Mouse (Mus musculus): ENCODE data around the gene Sypl. TPM values are rescaled to one million over a fixed set of nuclear protein-coding genes. Genes with fewer than 3 reads are reported as not detected.

Sypl gene
- polyA plus RNA-seq, 1 experiment: 48.2 TPM

GRCm38 (mm10) chr12:32920185-32920788, 33.4 kb upstream of the Sypl start:
- no peak overlapping the region for H3K27ac ChIP-seq (ENCODE audit: insufficient read depth, low read length)
- H3K4me1 ChIP-seq (ENCODE audit: control insufficient read depth, insufficient read depth, low read length): no peaks in the 10 kb centered on the region; the same call in none of the 2 replicates
- no peak overlapping the region for H3K4me3 ChIP-seq (ENCODE audit: insufficient read depth, low read length)
- TF ChIP-seq CTCF (IDR thresholded peaks at IDR 0.05; ENCODE audit: extremely low read depth, insufficient read depth, low read length): peak; percentile 75
- TF ChIP-seq POLR2A (IDR thresholded peaks at IDR 0.05; ENCODE audit: extremely low read depth, insufficient read depth, low read length): no peak

DNA sequence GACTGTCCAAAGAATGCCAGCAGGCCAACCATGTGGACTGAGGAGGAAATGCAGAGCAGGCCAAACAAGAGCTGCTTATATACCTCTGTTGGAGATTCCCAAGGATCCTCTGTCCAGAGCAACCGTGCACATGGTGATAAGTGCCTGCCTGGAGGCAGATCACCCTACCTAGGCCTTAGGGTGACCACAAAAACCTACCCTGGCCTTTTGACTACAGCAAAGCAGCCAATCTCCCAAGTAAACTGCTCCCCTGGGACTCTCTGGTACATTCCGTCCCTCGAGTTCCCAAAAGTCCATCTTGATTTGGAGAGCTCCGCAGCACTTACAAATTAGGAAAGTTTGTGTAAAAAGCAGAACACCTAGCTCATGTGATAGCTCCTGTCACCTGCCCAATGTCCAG, 32.6 kb upstream of the Sypl start:
- Histone ChIP-seq H3K4me1 (ENCODE audit: control insufficient read depth, insufficient read depth, low read length) (no peaks in the 10 kb centered on the region; the same call in none of the 2 replicates), H3K4me3 (ENCODE audit: insufficient read depth, low read length) (no peak overlapping the region), H3K27ac (ENCODE audit: insufficient read depth, low read length) (no peak overlapping the region)
- no peak for TF ChIP-seq POLR2A (IDR thresholded peaks at IDR 0.05; ENCODE audit: extremely low read depth, insufficient read depth, low read length)
- no peak for TF ChIP-seq CTCF (IDR thresholded peaks at IDR 0.05; ENCODE audit: extremely low read depth, insufficient read depth, low read length)

GRCm38 (mm10) chr12:32921532-32922131, 32.1 kb upstream of the Sypl start:
- peaks cover under 1% of the 10 kb centered on the region for H3K4me1 ChIP-seq (ENCODE audit: control insufficient read depth, insufficient read depth, low read length)
- TF ChIP-seq CTCF (IDR thresholded peaks at IDR 0.05; ENCODE audit: extremely low read depth, insufficient read depth, low read length): no peak
- no peak for TF ChIP-seq POLR2A (IDR thresholded peaks at IDR 0.05; ENCODE audit: extremely low read depth, insufficient read depth, low read length)
- no peak overlapping the region for H3K4me3 ChIP-seq (ENCODE audit: insufficient read depth, low read length)
- H3K27ac ChIP-seq (ENCODE audit: insufficient read depth, low read length): no peak overlapping the region

DNA sequence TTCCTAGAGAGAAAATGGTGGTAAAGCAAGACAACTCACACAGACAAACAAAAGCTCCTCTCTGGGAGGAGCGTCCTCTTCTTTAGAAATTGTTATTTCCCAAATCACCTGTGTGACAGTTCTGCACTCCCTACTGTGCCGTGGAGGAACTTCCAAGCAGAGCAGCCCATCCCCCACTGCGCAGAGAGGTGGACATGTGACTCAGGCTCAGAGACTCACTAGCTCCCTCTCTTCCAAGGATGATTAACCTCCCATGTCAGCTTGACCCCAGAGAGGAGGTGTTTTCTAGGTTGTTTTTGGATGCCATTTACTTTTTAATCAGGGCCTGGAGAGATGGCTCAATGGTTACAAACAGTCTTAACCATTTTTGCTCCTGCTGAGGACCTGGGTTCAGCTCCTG, 29.4 kb upstream of the Sypl start:
- no peak for TF ChIP-seq POLR2A (IDR thresholded peaks at IDR 0.05; ENCODE audit: extremely low read depth, insufficient read depth, low read length)
- no peak for TF ChIP-seq CTCF (IDR thresholded peaks at IDR 0.05; ENCODE audit: extremely low read depth, insufficient read depth, low read length)
- H3K4me1 ChIP-seq (ENCODE audit: control insufficient read depth, insufficient read depth, low read length): peaks cover 3% of the 10 kb centered on the region
- H3K4me3 ChIP-seq (ENCODE audit: insufficient read depth, low read length): no peak overlapping the region
- no peak overlapping the region for H3K27ac ChIP-seq (ENCODE audit: insufficient read depth, low read length)

- H3K4me1 ChIP-seq (ENCODE audit: control insufficient read depth, insufficient read depth, low read length): peaks cover 3% of the 10 kb centered on the region
- no peak overlapping the region for H3K4me3 ChIP-seq (ENCODE audit: insufficient read depth, low read length)
- no peak for TF ChIP-seq CTCF (IDR thresholded peaks at IDR 0.05; ENCODE audit: extremely low read depth, insufficient read depth, low read length)
- no peak for TF ChIP-seq POLR2A (IDR thresholded peaks at IDR 0.05; ENCODE audit: extremely low read depth, insufficient read depth, low read length)
- H3K27ac ChIP-seq (ENCODE audit: insufficient read depth, low read length): peak overlapping the region; percentile 60
These were observed 27.1 kb upstream of the Sypl start for GRCm38 (mm10) chr12:32926331-32927172.

DNA sequence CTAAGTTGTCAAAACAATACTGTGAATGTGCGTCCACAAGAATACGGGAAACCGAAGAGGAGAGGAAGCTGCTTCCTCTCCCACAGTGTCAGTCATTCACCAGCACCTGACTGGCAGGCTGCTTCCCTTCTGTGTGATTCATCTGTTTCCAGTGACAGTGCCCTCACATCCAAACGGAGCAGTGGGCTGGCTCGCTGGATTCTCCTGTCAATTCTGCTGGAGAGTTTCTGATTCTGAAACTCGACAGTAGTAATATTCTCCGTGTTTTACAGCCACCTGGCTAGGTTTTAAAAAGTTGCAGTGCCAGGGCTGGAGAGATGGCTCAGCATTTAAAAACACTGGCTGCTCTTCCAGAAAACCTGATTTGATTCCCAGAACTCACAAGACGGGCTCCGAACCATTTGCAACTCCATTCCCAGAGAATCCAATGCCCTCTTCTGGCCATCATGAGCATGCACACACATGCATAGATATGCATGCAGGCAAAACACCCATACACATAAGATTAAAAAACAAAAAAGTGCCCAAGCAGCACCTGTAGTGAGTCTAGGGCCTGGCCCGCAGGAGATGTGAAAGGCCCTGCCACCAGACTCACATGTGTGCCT, 26.4 kb upstream of the Sypl start:
- TF ChIP-seq POLR2A (IDR thresholded peaks at IDR 0.05; ENCODE audit: extremely low read depth, insufficient read depth, low read length): no peak
- no peak for TF ChIP-seq CTCF (IDR thresholded peaks at IDR 0.05; ENCODE audit: extremely low read depth, insufficient read depth, low read length)
- Histone ChIP-seq H3K4me1 (ENCODE audit: control insufficient read depth, insufficient read depth, low read length) (peaks cover 3% of the 10 kb centered on the region), H3K4me3 (ENCODE audit: insufficient read depth, low read length) (no peak overlapping the region), H3K27ac (ENCODE audit: insufficient read depth, low read length) (no peak overlapping the region)

- Histone ChIP-seq H3K4me1 (ENCODE audit: control insufficient read depth, insufficient read depth, low read length) (peaks cover 3% of the 10 kb centered on the region), H3K4me3 (ENCODE audit: insufficient read depth, low read length) (no peak overlapping the region), H3K27ac (ENCODE audit: insufficient read depth, low read length) (no peak overlapping the region)
- TF ChIP-seq CTCF (IDR thresholded peaks at IDR 0.05; ENCODE audit: extremely low read depth, insufficient read depth, low read length) (no peak), POLR2A (IDR thresholded peaks at IDR 0.05; ENCODE audit: extremely low read depth, insufficient read depth, low read length) (no peak)
These were observed 25.5 kb upstream of the Sypl start for GRCm38 (mm10) chr12:32928180-32928579.

DNA sequence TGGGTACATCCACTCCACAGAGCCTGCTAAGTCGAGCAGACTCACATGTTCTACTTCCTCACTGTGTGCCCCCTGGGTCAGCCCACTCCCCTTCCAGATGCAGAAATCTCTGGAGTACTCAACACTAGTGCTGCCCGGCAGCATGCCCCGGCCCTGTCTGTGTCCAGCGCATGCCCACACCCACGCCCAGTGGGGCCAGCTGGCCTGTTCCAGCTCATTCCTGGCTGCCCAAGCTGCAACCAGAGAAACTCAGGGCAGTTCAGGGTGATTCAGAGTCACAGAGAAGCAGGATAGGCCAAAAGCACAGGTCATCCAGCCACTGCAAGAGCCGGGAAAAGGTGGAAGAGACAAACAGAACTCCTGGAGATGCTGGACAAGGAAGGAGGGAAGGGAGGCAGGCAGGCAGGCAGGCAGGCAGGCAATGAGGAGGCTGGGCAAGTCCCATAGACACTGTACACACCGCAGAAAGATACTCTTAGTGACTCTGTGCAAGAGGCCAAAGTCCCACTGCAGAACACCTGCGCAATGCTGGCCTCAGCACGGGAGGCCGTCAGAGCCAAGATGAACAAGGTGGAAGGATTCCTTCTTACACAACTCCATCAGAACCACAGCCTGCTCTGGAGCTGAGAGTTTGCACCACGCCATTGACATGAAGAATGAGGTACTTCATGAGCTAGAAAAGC, 23.7 kb upstream of the Sypl start:
- TF ChIP-seq POLR2A (IDR thresholded peaks at IDR 0.05; ENCODE audit: extremely low read depth, insufficient read depth, low read length): no peak
- TF ChIP-seq CTCF (IDR thresholded peaks at IDR 0.05; ENCODE audit: extremely low read depth, insufficient read depth, low read length): no peak
- no peak overlapping the region for H3K4me3 ChIP-seq (ENCODE audit: insufficient read depth, low read length)
- H3K4me1 ChIP-seq (ENCODE audit: control insufficient read depth, insufficient read depth, low read length): peaks cover 3% of the 10 kb centered on the region
- no peak overlapping the region for H3K27ac ChIP-seq (ENCODE audit: insufficient read depth, low read length)

DNA sequence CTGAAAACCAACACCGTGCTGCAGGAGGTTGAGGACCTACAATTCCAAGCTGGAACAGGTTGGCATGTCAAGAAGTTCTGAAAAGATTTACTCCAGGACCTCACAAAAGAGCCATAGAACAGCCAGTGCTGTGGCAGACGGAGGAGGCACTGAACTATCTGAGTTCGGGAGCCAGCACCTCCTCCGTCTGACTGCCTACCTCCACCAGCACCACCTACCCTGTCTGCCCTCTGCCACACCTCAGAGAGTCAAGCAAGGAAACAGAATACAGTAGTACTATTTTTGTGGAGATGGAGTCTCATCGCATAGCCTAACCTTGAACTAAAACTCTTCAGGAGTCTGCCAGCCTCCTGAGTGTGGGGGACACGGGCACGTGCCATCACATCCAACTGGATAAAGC, 23.1 kb upstream of the Sypl start:
- Histone ChIP-seq H3K27ac (ENCODE audit: insufficient read depth, low read length) (no peak overlapping the region), H3K4me1 (ENCODE audit: control insufficient read depth, insufficient read depth, low read length) (peaks cover 3% of the 10 kb centered on the region), H3K4me3 (ENCODE audit: insufficient read depth, low read length) (no peak overlapping the region)
- no peak for TF ChIP-seq POLR2A (IDR thresholded peaks at IDR 0.05; ENCODE audit: extremely low read depth, insufficient read depth, low read length)
- no peak for TF ChIP-seq CTCF (IDR thresholded peaks at IDR 0.05; ENCODE audit: extremely low read depth, insufficient read depth, low read length)
